8 mouse cellular contexts compared by ENCODE assay signal in the genomic region with DNA sequence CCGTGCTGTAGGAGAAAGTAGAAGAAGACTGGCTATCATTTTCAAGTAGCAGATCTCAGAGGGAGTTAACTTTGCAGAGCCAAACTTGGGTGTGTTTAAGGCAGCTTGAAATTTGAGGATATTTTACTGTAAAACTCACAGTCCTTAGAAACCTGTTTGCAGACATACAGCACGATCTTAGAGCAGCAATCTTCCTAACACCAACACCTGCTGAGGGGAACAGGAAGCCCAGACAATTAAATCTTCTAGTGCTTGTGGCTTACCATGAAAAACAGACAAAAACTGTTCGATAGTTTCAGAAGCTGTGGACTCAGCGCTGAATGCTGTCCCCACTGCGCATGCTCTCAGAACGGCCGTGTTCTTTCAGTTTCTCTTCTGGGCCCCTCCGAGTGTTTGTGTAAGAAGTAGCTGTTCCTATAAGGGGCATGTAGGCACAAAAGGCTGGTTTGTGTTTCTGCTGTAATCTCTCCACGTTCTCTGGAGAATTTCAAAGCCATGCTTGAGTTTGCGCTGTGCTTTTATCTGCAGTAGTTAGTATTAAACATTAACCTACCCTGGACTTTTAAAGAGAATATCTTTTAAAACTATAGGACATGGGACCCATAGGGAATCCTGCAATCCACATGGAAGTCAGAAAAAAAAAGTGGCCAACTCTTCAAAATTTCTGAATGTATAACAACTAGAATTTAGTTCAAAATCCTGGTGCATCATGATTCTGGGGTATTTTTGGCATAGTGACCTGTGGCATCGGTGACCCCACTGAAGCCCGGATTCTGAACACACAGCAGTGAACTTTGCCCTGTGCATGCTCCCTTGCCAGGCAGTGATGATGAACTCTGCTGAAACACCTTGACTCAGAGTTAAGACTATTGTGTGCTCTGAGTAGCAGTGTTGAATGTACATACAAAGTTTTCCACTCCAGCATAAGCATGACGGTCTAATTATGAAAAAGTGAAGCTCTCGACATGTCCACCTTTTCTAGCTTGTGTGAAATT.
DNase-seq lines count a peak whose midpoint lies in the region; ATAC-seq lines count a peak whose summit lies in the region.

No protein-coding gene starts in this region.

- 39% methylated on average over 14 of the region's 14 CpGs for WGBS in liver, embryonic 16.5 days (ENCODE audit: insufficient replicate concordance)

- peak; percentile 97 for ATAC-seq in activated CD4-positive, CD25-positive, alpha-beta regulatory T cell, adult 4 months
- peak; percentile 97 for ATAC-seq in inflammation-experienced regulatory T-cells, adult 6 months
- peak; percentile 77 for ATAC-seq in liver, embryonic 16.5 days (ENCODE audit: low read depth)

- H3K9me3 ChIP-seq in liver, embryonic 16.5 days (replicated peaks; ENCODE audit: control insufficient read depth, low read length), result no peaks in the 10 kb centered on the region

- no peak overlapping the region for H3K9ac ChIP-seq in liver, embryonic 16.5 days (ENCODE audit: low read depth, low read length)

- H3K27ac ChIP-seq in liver, embryonic 16.5 days (ENCODE audit: low read length), result peak overlapping the region; percentile 39

- H3K36me3 ChIP-seq in liver, embryonic 16.5 days (ENCODE audit: control insufficient read depth, insufficient read depth), result no peaks in the 10 kb centered on the region

- peak overlapping the region; percentile 37 for H3K4me2 ChIP-seq in liver, embryonic 16.5 days (ENCODE audit: low read depth, low read length)

- H3K4me1 ChIP-seq in liver, embryonic 16.5 days (ENCODE audit: control insufficient read depth, low read depth, low read length), result no peaks in the 10 kb centered on the region

- peak; percentile 59 to 63 for DNase-seq in B cell, adult 2 months
- DNase-seq in spleen, postnatal 14 days (ENCODE audit: low spot score in 2 of 2), result peak; percentile 37 to 38
- no peak for DNase-seq in left cerebral cortex, postnatal 36 days (ENCODE audit: low spot score in 2 of 2)
- no peak for DNase-seq in right cerebral cortex, postnatal 10 days (ENCODE audit: low spot score in 2 of 2)
- DNase-seq in ovary, adult 18-20 months (ENCODE audit: low spot score), result no peak

- H3K27me3 ChIP-seq in liver, embryonic 16.5 days (ENCODE audit: control insufficient read depth, insufficient read depth, low read depth, low read length), result no peaks in the 10 kb centered on the region

- intact Hi-C loops in left cerebral cortex, postnatal 36 days (cut with DNase I), result no loop called here

- peak overlapping the region; percentile 22 for H3K4me3 ChIP-seq in liver, embryonic 16.5 days (ENCODE audit: low read depth, low read length)

Comparison
In these comparisons a context has a peak if more than half of its experiments do, and no peak if none do; other contexts are left out.
1. DNase-seq: peak in B cell, adult 2 months (2 of 2) and spleen, postnatal 14 days (2 of 2); none in left cerebral cortex, postnatal 36 days (0 of 2), right cerebral cortex, postnatal 10 days (0 of 2) and ovary, adult 18-20 months (single experiment).
2. Peak in every context shown above with its lines, with median percentiles within 50 percentile points of each other: ATAC-seq.